8 mouse cellular contexts compared by ENCODE assay signal in the genomic region with DNA sequence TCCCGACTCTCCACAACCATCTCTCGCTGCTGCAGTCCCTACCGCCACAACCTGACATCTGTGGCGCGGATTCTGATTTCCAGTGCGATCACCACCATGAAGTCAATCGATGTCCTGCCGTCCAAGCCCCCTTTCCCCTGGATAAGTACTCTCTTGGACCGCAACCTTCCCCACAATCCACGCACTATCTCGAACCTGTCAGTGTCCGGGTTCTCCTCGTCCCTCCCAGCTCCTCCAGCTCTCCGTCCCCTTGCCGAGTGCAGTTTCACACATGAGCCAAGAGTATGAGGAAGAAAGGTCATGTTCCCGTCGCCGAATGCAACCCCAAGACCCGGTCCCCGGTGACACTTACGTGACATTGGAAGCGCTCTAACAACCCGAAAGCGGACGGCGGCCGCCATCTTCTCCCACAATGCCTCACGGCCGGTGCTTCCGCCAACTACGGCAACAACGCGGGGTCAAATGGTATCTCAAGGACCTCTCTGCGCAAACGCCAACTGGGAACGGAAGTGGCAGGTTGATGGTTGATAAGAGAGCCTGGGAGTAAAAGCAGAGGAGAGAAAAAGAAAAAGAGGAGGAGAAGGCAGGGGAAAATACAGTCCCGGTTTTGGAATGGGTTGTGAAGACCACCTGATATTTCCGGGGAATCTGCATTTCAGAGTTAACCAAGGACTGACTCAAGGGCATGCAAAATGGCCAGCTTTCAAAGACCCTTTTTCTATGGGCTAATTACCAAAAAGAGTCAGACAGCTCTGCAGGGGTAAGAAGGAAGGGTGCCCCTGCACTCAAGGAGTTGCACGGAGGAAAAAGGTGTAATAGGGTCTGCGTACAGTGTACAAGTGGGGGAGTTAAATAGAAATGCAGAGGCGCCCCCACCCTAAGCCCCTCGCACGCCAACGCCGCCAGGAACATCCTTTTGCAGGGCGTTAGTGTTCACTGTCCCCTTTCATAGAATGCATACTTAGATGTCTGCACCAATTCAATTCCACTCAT. TPM values are rescaled to one million over a fixed set of nuclear protein-coding genes. Genes with fewer than 3 reads are reported as not detected.
A peak's percentile ranks its signal among the peaks of the same experiment; 100 is the strongest.
DNase-seq lines count a peak whose midpoint lies in the region; ATAC-seq and TF ChIP-seq lines count a peak whose summit lies in the region.

Gene Ndufa9 (minus strand): TSS at position 425 of the 993 bp plus-strand sequence.

- DNase-seq in Patski (ENCODE audit: low read depth, low spot score), result peak; percentile 49
- peak; percentile 98 for DNase-seq in cerebellum, postnatal 14 days
- DNase-seq in frontal cortex, postnatal 14 days (ENCODE audit: low spot score in 2 of 2), result peak; percentile 91 to 94
- peak; percentile 92 to 96 for DNase-seq in layer of hippocampus, postnatal 25 days (ENCODE audit: extremely low spot score in 1 of 2, low spot score in 1 of 2)
- DNase-seq in lung, postnatal 25 days (ENCODE audit: low spot score), result peak; percentile 95
- peak; percentile 94 for DNase-seq in retina, embryonic 14.5 days (ENCODE audit: low spot score)
- DNase-seq in thymus, postnatal 4 days, result peak; percentile 96

- peak within 1 kb of the TSS; percentile 83 for H3K4me2 ChIP-seq in hindbrain, embryonic 13.5 days

- H3K9ac ChIP-seq in hindbrain, embryonic 13.5 days, result peak within 1 kb of the TSS; percentile 81

- peak; percentile 78 for ATAC-seq in Patski
- ATAC-seq in hindbrain, embryonic 13.5 days (ENCODE audit: low FRiP score), result peak; percentile 90

- CTCF ChIA-PET in Patski (lab: Charles Lee), result interaction anchor here (0.7 to 1.3 kb wide), 2 partner anchors 12 to 19 kb away, joined by 3 read pairs; no protein-coding TSS in a partner anchor

- peaks cover 7% of the 10 kb centered on the region for H3K36me3 ChIP-seq in hindbrain, embryonic 13.5 days

- H3K27ac ChIP-seq in hindbrain, embryonic 13.5 days, result peak within 1 kb of the TSS; percentile 84

- in situ Hi-C loops in Patski (cut with MboI; ENCODE audit: low pct_unique_long_range_greater_than_20kb), result no loop called here

- peak within 1 kb of the TSS; percentile 61 for H3K4me3 ChIP-seq in hindbrain, embryonic 13.5 days

- 6% methylated on average over 46 of the region's 46 CpGs for WGBS in hindbrain, embryonic 13.5 days

- peaks cover 8% of the 10 kb centered on the region for H3K27me3 ChIP-seq in Patski
- H3K27me3 ChIP-seq in hindbrain, embryonic 13.5 days, result peaks cover 12% of the 10 kb centered on the region

- H3K9me3 ChIP-seq in hindbrain, embryonic 13.5 days, result no peaks in the 10 kb centered on the region

- TF ChIP-seq CTCF in Patski (IDR thresholded peaks at IDR 0.05), result no peak

- POLR2A ChIA-PET in Patski (lab: Charles Lee), result no interaction called here

- peaks cover 22% of the 10 kb centered on the region for H3K4me1 ChIP-seq in hindbrain, embryonic 13.5 days (replicated peaks)

RNA-seq across cellular contexts. Expression of gene Ndufa9, which starts in this region (rescaled TPM):
- 183 TPM for polyA plus RNA-seq in Patski (2021)
- 192 and 198 TPM in 2 replicates for polyA plus RNA-seq in hindbrain, embryonic 13.5 days (2015; fragmentation: Nextera tagmentation; extraction: Ambion mirVana)
- 100 to 1,000 TPM; 145 to 164 TPM for total RNA-seq in layer of hippocampus, postnatal 25 days (2021)

Comparison
In these comparisons a context has a peak if more than half of its experiments do, and no peak if none do; other contexts are left out.
1. Peak in every context shown above with its lines: DNase-seq, ATAC-seq, H3K4me3 ChIP-seq and H3K27ac ChIP-seq.